Mouse (Mus musculus): ENCODE results near the gene Mrgpra1.
"Not testable (repeated sequence)": the region's sequence is repeated elsewhere in the genome, so short reads cannot be mapped to it uniquely, and the experiment has no call there.

The Mrgpra1 gene

GRCm38 (mm10) chr7:47354140-47354539 is at the start of gene Mrgpra1:
Gene Mrgpra1 (minus strand): TSS chr7:47354240.
- DNase-seq (ENCODE audit: low read depth, low spot score), result no peak

- DNase-seq (ENCODE audit: low read depth, low spot score), result no peak
These were observed 47.1 kb upstream of the Mrgpra1 start for GRCm38 (mm10) chr7:47401125-47401524.

GRCm38 (mm10) chr7:47348421-47348820 is 5.6 kb downstream of the Mrgpra1 start:
- no peak for DNase-seq (ENCODE audit: low read depth, low spot score)

- DNase-seq (ENCODE audit: low read depth, low spot score), result no peak
These were observed 8.0 kb downstream of the Mrgpra1 start for GRCm38 (mm10) chr7:47345905-47346478.

- not testable (repeated sequence) for DNase-seq (ENCODE audit: low read depth, low spot score)
These were observed 12.2 kb downstream of the Mrgpra1 start for GRCm38 (mm10) chr7:47341887-47342286.

- not testable (repeated sequence) for DNase-seq (ENCODE audit: low read depth, low spot score)
These were observed 12.7 kb downstream of the Mrgpra1 start for GRCm38 (mm10) chr7:47341389-47341788.

- DNase-seq (ENCODE audit: low read depth, low spot score), result no peak
These were observed 35.7 kb downstream of the Mrgpra1 start for GRCm38 (mm10) chr7:47318299-47318698.

GRCm38 (mm10) chr7:47312289-47312688 is 41.8 kb downstream of the Mrgpra1 start:
- no peak for DNase-seq (ENCODE audit: low read depth, low spot score)

- no peak for DNase-seq (ENCODE audit: low read depth, low spot score)
These were observed 44.2 kb downstream of the Mrgpra1 start for GRCm38 (mm10) chr7:47309855-47310254.

- DNase-seq (ENCODE audit: low read depth, low spot score), result not testable (repeated sequence)
These were observed 49.4 kb downstream of the Mrgpra1 start for GRCm38 (mm10) chr7:47304661-47305060.

- DNase-seq (ENCODE audit: low read depth, low spot score), result not testable (repeated sequence)
These were observed 54.4 kb downstream of the Mrgpra1 start for GRCm38 (mm10) chr7:47299612-47300011.

Measured in A20 (cell line).